Comparison of ENCODE assay signal across 25 mouse cellular contexts in genomic region chr2:128054905-128055304, GRCm38 (mm10).
DNase-seq lines count a peak whose midpoint lies in the region; ATAC-seq and TF ChIP-seq lines count a peak whose summit lies in the region.
"Had no signal": no experiment of that assay in that cellular context is flagged by ENCODE, and none has a peak within 500 bp of the region (broad histone marks: within the 10 kb centered on the region; RNA-seq: fewer than 3 reads in every experiment).

No protein-coding gene starts in this region.

- H3K36me3 ChIP-seq in MEL (ENCODE audit: control insufficient read depth in 1 of 2, insufficient read depth in 2 of 2, low read length in 2 of 2), result peaks cover 0 to 7% of the 10 kb centered on the region in 2 experiments; a peak in 2 of 4 replicates
- H3K36me3 ChIP-seq in megakaryocyte, embryonic 14.5 days (replicated peaks; ENCODE audit: low read length), result peaks cover 12% of the 10 kb centered on the region
- no peaks in the 10 kb centered on the region for H3K36me3 ChIP-seq in hindbrain, embryonic 14.5 days (replicated peaks; ENCODE audit: control insufficient read depth, insufficient read depth)
- H3K36me3 ChIP-seq in heart, embryonic 11.5 days (ENCODE audit: control insufficient read depth, insufficient read depth, low read length), result no peaks in the 10 kb centered on the region
- H3K36me3 ChIP-seq: heart, embryonic 13.5 days; hindbrain, embryonic 12.5 days; intestine, embryonic 15.5 days had no signal

- no peak for TF ChIP-seq RAD21 in MEL (IDR thresholded peaks at IDR 0.05; ENCODE audit: low read depth, low read length)

- ATAC-seq in hematopoietic stem cell, adult 5-6 weeks (replicated peaks in 1 of 2; ENCODE audit: insufficient read depth in 1 of 2, low FRiP score in 2 of 2, low TSS enrichment in 1 of 2, low read depth in 1 of 2, poor library complexity in 2 of 2, severe bottlenecking in 2 of 2), result peak; percentile 56 to 84
- no peak for ATAC-seq in hindbrain, embryonic 14.5 days (ENCODE audit: low FRiP score)
- no peak for ATAC-seq in heart, embryonic 11.5 days (replicated peaks; ENCODE audit: insufficient number of reproducible peaks, low FRiP score, low TSS enrichment)
- ATAC-seq: forebrain, embryonic 14.5 days; forebrain, postnatal 0 days; hindbrain, embryonic 16.5 days; intestine, embryonic 15.5 days; Patski had no signal

- no peak overlapping the region for H3K4me2 ChIP-seq in hindbrain, embryonic 14.5 days (replicated peaks)
- no peak overlapping the region for H3K4me2 ChIP-seq in heart, embryonic 11.5 days
- H3K4me2 ChIP-seq: heart, embryonic 13.5 days; hindbrain, embryonic 12.5 days; intestine, embryonic 15.5 days had no signal

- no peak for TF ChIP-seq CTCF in MEL (IDR thresholded peaks at IDR 0.05 in 2 of 3, conservative IDR thresholded peaks at IDR 0.05 in 1 of 3; ENCODE audit: control insufficient read depth in 1 of 3, insufficient read depth in 1 of 3, low read depth in 2 of 3, low read length in 3 of 3, poor library complexity in 1 of 3, severe bottlenecking in 1 of 3)
- no peak for TF ChIP-seq CTCF in bone marrow macrophage, adult 2 months (IDR thresholded peaks at IDR 0.05; ENCODE audit: low read depth, low read length)

- DNase-seq in MEL (ENCODE audit: low read depth, low spot score), result peak; percentile 18
- no peak for DNase-seq in hindbrain, embryonic 14.5 days (ENCODE audit: low spot score)
- no peak for DNase-seq in layer of hippocampus, postnatal 36 days
- no peak for DNase-seq in gastrocnemius, adult 8-10 months (ENCODE audit: low spot score in 2 of 2)
- DNase-seq: adrenal gland, postnatal 10 days; adrenal gland, postnatal 36 days; cerebellum, adult 11-12 months; cerebellum, adult 8-10 months; cerebellum, postnatal 10 days; cerebellum, postnatal 36 days; forebrain, postnatal 0 days; gastrocnemius, adult 2 months; gastrocnemius, postnatal 36 days; heart, postnatal 14 days; heart, postnatal 4 days had no signal

- H3K4me3 ChIP-seq in MEL (ENCODE audit: control insufficient read depth in 1 of 2, insufficient read depth in 1 of 2, low read depth in 2 of 2, low read length in 2 of 2), result no peak overlapping the region
- no peak overlapping the region for H3K4me3 ChIP-seq in bone marrow macrophage, adult 2 months (ENCODE audit: insufficient read depth, low read length)
- H3K4me3 ChIP-seq in megakaryocyte, embryonic 14.5 days (replicated peaks), result peak overlapping the region; percentile 78
- H3K4me3 ChIP-seq in hindbrain, embryonic 14.5 days (replicated peaks; ENCODE audit: low read length), result no peak overlapping the region
- H3K4me3 ChIP-seq in heart, embryonic 11.5 days (ENCODE audit: low read depth, low read length), result no peak overlapping the region
- H3K4me3 ChIP-seq: gastrocnemius, adult 2 months; heart, embryonic 13.5 days; hindbrain, embryonic 12.5 days; intestine, embryonic 15.5 days had no signal

- H3K9ac ChIP-seq in MEL (ENCODE audit: control insufficient read depth, low read depth, low read length, poor library complexity, severe bottlenecking), result no peak overlapping the region
- H3K9ac ChIP-seq in hindbrain, embryonic 14.5 days, result no peak overlapping the region
- no peak overlapping the region for H3K9ac ChIP-seq in heart, embryonic 11.5 days (ENCODE audit: low read depth, low read length)
- H3K9ac ChIP-seq: forebrain, postnatal 0 days; heart, embryonic 13.5 days; hindbrain, embryonic 12.5 days; intestine, embryonic 15.5 days had no signal

- no peak overlapping the region for H3K27ac ChIP-seq in MEL (ENCODE audit: control insufficient read depth, low read depth, low read length)
- peak overlapping the region; percentile 52 for H3K27ac ChIP-seq in bone marrow macrophage, adult 2 months (ENCODE audit: insufficient read depth, low read depth, low read length)
- no peak overlapping the region for H3K27ac ChIP-seq in hindbrain, embryonic 14.5 days
- H3K27ac ChIP-seq in heart, embryonic 11.5 days (ENCODE audit: low read depth, low read length), result no peak overlapping the region
- H3K27ac ChIP-seq: gastrocnemius, adult 2 months; heart, embryonic 13.5 days; hindbrain, embryonic 12.5 days; intestine, embryonic 15.5 days had no signal

- H3K79me2 ChIP-seq in MEL (ENCODE audit: control insufficient read depth, insufficient read depth, low read length, poor library complexity), result no peaks in the 10 kb centered on the region

- no peaks in the 10 kb centered on the region for H3K9me3 ChIP-seq in MEL (replicated peaks; ENCODE audit: insufficient read depth, low read length)
- peaks cover 25% of the 10 kb centered on the region for H3K9me3 ChIP-seq in megakaryocyte, embryonic 14.5 days
- H3K9me3 ChIP-seq in hindbrain, embryonic 14.5 days (ENCODE audit: control insufficient read depth, low read length), result no peaks in the 10 kb centered on the region
- H3K9me3 ChIP-seq in heart, embryonic 11.5 days (replicated peaks; ENCODE audit: control insufficient read depth, low read length), result no peaks in the 10 kb centered on the region
- H3K9me3 ChIP-seq: heart, embryonic 13.5 days; hindbrain, embryonic 12.5 days; intestine, embryonic 15.5 days had no signal

- peaks cover 6 to 11% of the 10 kb centered on the region in 2 experiments for H3K4me1 ChIP-seq in MEL (ENCODE audit: control insufficient read depth in 1 of 2, insufficient read depth in 2 of 2, low read length in 2 of 2)
- H3K4me1 ChIP-seq in bone marrow macrophage, adult 2 months (ENCODE audit: control insufficient read depth, insufficient read depth, low read length), result peaks cover 27% of the 10 kb centered on the region
- H3K4me1 ChIP-seq in megakaryocyte, embryonic 14.5 days, result peaks cover 15% of the 10 kb centered on the region
- no peaks in the 10 kb centered on the region for H3K4me1 ChIP-seq in hindbrain, embryonic 14.5 days (replicated peaks; ENCODE audit: control insufficient read depth, insufficient read depth, low read length)
- no peaks in the 10 kb centered on the region for H3K4me1 ChIP-seq in heart, embryonic 11.5 days (ENCODE audit: control insufficient read depth, insufficient read depth, low read length)
- H3K4me1 ChIP-seq: heart, embryonic 13.5 days; hindbrain, embryonic 12.5 days; intestine, embryonic 15.5 days had no signal

- H3K27me3 ChIP-seq in MEL (ENCODE audit: control insufficient read depth in 1 of 2, insufficient read depth in 2 of 2, low read length in 2 of 2), result no peaks in the 10 kb centered on the region
- no peaks in the 10 kb centered on the region for H3K27me3 ChIP-seq in megakaryocyte, embryonic 14.5 days (replicated peaks)
- H3K27me3 ChIP-seq in hindbrain, embryonic 14.5 days (ENCODE audit: control insufficient read depth, insufficient read depth, low read length), result no peaks in the 10 kb centered on the region
- no peaks in the 10 kb centered on the region for H3K27me3 ChIP-seq in heart, embryonic 11.5 days (ENCODE audit: control insufficient read depth, insufficient read depth, low read length)
- H3K27me3 ChIP-seq: heart, embryonic 13.5 days; hindbrain, embryonic 12.5 days; intestine, embryonic 15.5 days had no signal

- no peak for TF ChIP-seq POLR2A in MEL (IDR thresholded peaks at IDR 0.05; ENCODE audit: control insufficient read depth in 1 of 2, insufficient read depth in 1 of 2, low read depth in 1 of 2, low read length in 2 of 2, poor library complexity in 1 of 2)
- no peak for TF ChIP-seq POLR2A in bone marrow macrophage, adult 2 months (IDR thresholded peaks at IDR 0.05; ENCODE audit: borderline replicate concordance, low read depth, low read length)

- WGBS in hindbrain, embryonic 14.5 days, result 89% methylated on average over 4 of the region's 4 CpGs
- WGBS in heart, embryonic 11.5 days (ENCODE audit: insufficient replicate concordance), result 76% methylated on average over 4 of the region's 4 CpGs

- TF ChIP-seq EP300 in MEL (IDR thresholded peaks at IDR 0.05; ENCODE audit: low read depth in 1 of 2, low read length in 2 of 2), result no peak

TF ChIP-seq in MEL, 35 proteins besides CTCF, POLR2A, EP300 and RAD21:
- TF ChIP-seq SIN3A (IDR thresholded peaks at IDR 0.05; ENCODE audit: low read length) (no peak), MYB (IDR thresholded peaks at IDR 0.05; ENCODE audit: low read depth, low read length) (no peak), BHLHE40 (IDR thresholded peaks at IDR 0.05; ENCODE audit: borderline replicate concordance, low read depth, low read length) (no peak), USF1 (IDR thresholded peaks at IDR 0.05; ENCODE audit: low read depth, low read length) (no peak), MAX (IDR thresholded peaks at IDR 0.05; ENCODE audit: low read length) (no peak), ZC3H11A (IDR thresholded peaks at IDR 0.05; ENCODE audit: low read depth, low read length) (no peak), E2F4 (IDR thresholded peaks at IDR 0.05; ENCODE audit: borderline replicate concordance, low read depth, low read length) (no peak), MAFK (IDR thresholded peaks at IDR 0.05; ENCODE audit: borderline replicate concordance, low read depth, low read length) (no peak), ZNF384 (IDR thresholded peaks at IDR 0.05; ENCODE audit: low read depth, low read length) (no peak), TBP (IDR thresholded peaks at IDR 0.05; ENCODE audit: low read depth, low read length) (no peak), ETS1 (IDR thresholded peaks at IDR 0.05; ENCODE audit: low read depth, low read length) (no peak), CHD2 (IDR thresholded peaks at IDR 0.05; ENCODE audit: low read length) (no peak), RCOR1 (IDR thresholded peaks at IDR 0.05; ENCODE audit: low read depth, low read length) (no peak)

Comparison
In these comparisons a context has a peak if more than half of its experiments do, and no peak if none do; other contexts are left out.
1. ATAC-seq: peak in hematopoietic stem cell, adult 5-6 weeks (2 of 2); none in hindbrain, embryonic 14.5 days (single experiment) and heart, embryonic 11.5 days (single experiment).